Mouse (Mus musculus) ES-Bruce4 (cell line): ENCODE measurements around the gene Ctbp2.

ENCODE experiments used
- CTCF ChIP-seq: IDR thresholded peaks from one replicate; pipeline ENCODE4 v1.8.1; 2011; ENCODE audit warnings: low read depth, low read length
- POLR2A ChIP-seq: IDR thresholded peaks from one replicate; pipeline ENCODE4 v1.8.1; 2011; ENCODE audit warnings: low read length; ENCODE audit not compliant: insufficient read depth

- TF ChIP-seq POLR2A (no peak), CTCF (no peak)
These were observed 84.4 kb downstream of the Ctbp2 start for GRCm38 (mm10) chr7:133039556-133040255.
